Mouse (Mus musculus): ENCODE measurements at regions not wholly inside any gene's neighbourhood (a gene's known extent, or its start where the extent isn't known, plus 50 kb on each side); places are given as distances from the start of the nearest gene placed in this dataset.

GRCm38 (mm10) chr11:65597298-65598076, 190.6 kb downstream of the Map2k4 start:
- no peaks in the 10 kb centered on the region for H3K4me1 ChIP-seq (ENCODE audit: control insufficient read depth, insufficient read depth, low read length)
- H3K27me3 ChIP-seq (replicated peaks; ENCODE audit: control insufficient read depth, insufficient read depth, low read length), result no peaks in the 10 kb centered on the region
- DNase-seq (ENCODE audit: low spot score) (peak; percentile 49), ATAC-seq (ENCODE audit: low read depth) (0 out of 2 replicates have a peak, but pooled peaks have one; percentile 6)
- H3K4me3 ChIP-seq (ENCODE audit: low read depth, low read length), result no peak overlapping the region
- H3K4me2 ChIP-seq (ENCODE audit: low read depth, low read length), result no peak overlapping the region
- 27% methylated on average over 2 of the region's 2 CpGs for WGBS
- no peaks in the 10 kb centered on the region for H3K36me3 ChIP-seq (ENCODE audit: control insufficient read depth, insufficient read depth, low read length)
- no peak overlapping the region for H3K9ac ChIP-seq (ENCODE audit: low read depth, low read length)
- H3K9me3 ChIP-seq (ENCODE audit: control insufficient read depth, low read length), result no peaks in the 10 kb centered on the region
- H3K27ac ChIP-seq (replicated peaks; ENCODE audit: low read depth, low read length), result no peak overlapping the region

- no peaks in the 10 kb centered on the region for H3K9me3 ChIP-seq (ENCODE audit: control insufficient read depth, low read length)
- H3K27ac ChIP-seq (replicated peaks; ENCODE audit: low read depth, low read length), result no peak overlapping the region
- no peaks in the 10 kb centered on the region for H3K27me3 ChIP-seq (replicated peaks; ENCODE audit: control insufficient read depth, insufficient read depth, low read length)
Observed at GRCm38 (mm10) chr11:65588491-65588890, 199.6 kb downstream of the Map2k4 start.

GRCm38 (mm10) chr11:65567831-65568230, 220.3 kb downstream of the Map2k4 start:
- H3K4me3 ChIP-seq (ENCODE audit: low read depth, low read length), result no peak overlapping the region
- DNase-seq (ENCODE audit: low spot score), result no peak
- no peak overlapping the region for H3K9ac ChIP-seq (ENCODE audit: low read depth, low read length)
- WGBS, result 88% methylated on average over 9 of the region's 9 CpGs
- no peaks in the 10 kb centered on the region for H3K4me1 ChIP-seq (ENCODE audit: control insufficient read depth, insufficient read depth, low read length)
- H3K9me3 ChIP-seq (ENCODE audit: control insufficient read depth, low read length), result no peaks in the 10 kb centered on the region
- no peak overlapping the region for H3K27ac ChIP-seq (replicated peaks; ENCODE audit: low read depth, low read length)
- no peak overlapping the region for H3K4me2 ChIP-seq (ENCODE audit: low read depth, low read length)
- no peaks in the 10 kb centered on the region for H3K36me3 ChIP-seq (ENCODE audit: control insufficient read depth, insufficient read depth, low read length)
- no peak for ATAC-seq (ENCODE audit: low read depth)
- H3K27me3 ChIP-seq (replicated peaks; ENCODE audit: control insufficient read depth, insufficient read depth, low read length), result no peaks in the 10 kb centered on the region

More at GRCm38 (mm10) chr11:65588491-65588890, 199.6 kb downstream of the Map2k4 start:
- Histone ChIP-seq H3K4me1 (ENCODE audit: control insufficient read depth, insufficient read depth, low read length) (no peaks in the 10 kb centered on the region), H3K36me3 (ENCODE audit: control insufficient read depth, insufficient read depth, low read length) (no peaks in the 10 kb centered on the region), H3K4me2 (ENCODE audit: low read depth, low read length) (no peak overlapping the region), H3K9ac (ENCODE audit: low read depth, low read length) (no peak overlapping the region), H3K4me3 (ENCODE audit: low read depth, low read length) (no peak overlapping the region)
- DNase-seq (ENCODE audit: low spot score) (peak; percentile 14), ATAC-seq (ENCODE audit: low read depth) (no peak)
- 44% methylated on average over 3 of the region's 3 CpGs for WGBS

GRCm38 (mm10) chr11:65558236-65558635, 229.9 kb downstream of the Map2k4 start:
- Histone ChIP-seq H3K4me1 (ENCODE audit: control insufficient read depth, insufficient read depth, low read length) (no peaks in the 10 kb centered on the region), H3K27me3 (replicated peaks; ENCODE audit: control insufficient read depth, insufficient read depth, low read length) (no peaks in the 10 kb centered on the region), H3K4me2 (ENCODE audit: low read depth, low read length) (no peak overlapping the region), H3K27ac (replicated peaks; ENCODE audit: low read depth, low read length) (0 out of 2 replicates have a peak overlapping the region, but pooled peaks have one; percentile 11), H3K36me3 (ENCODE audit: control insufficient read depth, insufficient read depth, low read length) (no peaks in the 10 kb centered on the region), H3K9me3 (ENCODE audit: control insufficient read depth, low read length) (no peaks in the 10 kb centered on the region), H3K9ac (ENCODE audit: low read depth, low read length) (no peak overlapping the region), H3K4me3 (ENCODE audit: low read depth, low read length) (no peak overlapping the region)
- DNase-seq (ENCODE audit: low spot score) (peak; percentile 85), ATAC-seq (ENCODE audit: low read depth) (no peak)
- WGBS, result 49% methylated on average over 4 of the region's 4 CpGs

GRCm38 (mm10) chr11:65551073-65551472, 237.0 kb downstream of the Map2k4 start:
- 91% methylated on average over 6 of the region's 6 CpGs for WGBS
- Histone ChIP-seq H3K27me3 (replicated peaks; ENCODE audit: control insufficient read depth, insufficient read depth, low read length) (no peaks in the 10 kb centered on the region), H3K36me3 (ENCODE audit: control insufficient read depth, insufficient read depth, low read length) (no peaks in the 10 kb centered on the region), H3K4me1 (ENCODE audit: control insufficient read depth, insufficient read depth, low read length) (no peaks in the 10 kb centered on the region), H3K4me2 (ENCODE audit: low read depth, low read length) (no peak overlapping the region), H3K4me3 (ENCODE audit: low read depth, low read length) (no peak overlapping the region), H3K9ac (ENCODE audit: low read depth, low read length) (no peak overlapping the region), H3K9me3 (ENCODE audit: control insufficient read depth, low read length) (no peaks in the 10 kb centered on the region), H3K27ac (replicated peaks; ENCODE audit: low read depth, low read length) (no peak overlapping the region)
- DNase-seq (ENCODE audit: low spot score) (no peak), ATAC-seq (ENCODE audit: low read depth) (no peak)

- DNase-seq (ENCODE audit: low spot score) (no peak), ATAC-seq (ENCODE audit: low read depth) (no peak)
- H3K4me3 ChIP-seq (ENCODE audit: low read depth, low read length), result no peak overlapping the region
- no peak overlapping the region for H3K4me2 ChIP-seq (ENCODE audit: low read depth, low read length)
- H3K9ac ChIP-seq (ENCODE audit: low read depth, low read length), result no peak overlapping the region
- H3K4me1 ChIP-seq (ENCODE audit: control insufficient read depth, insufficient read depth, low read length), result no peaks in the 10 kb centered on the region
- H3K36me3 ChIP-seq (ENCODE audit: control insufficient read depth, insufficient read depth, low read length), result no peaks in the 10 kb centered on the region
- WGBS, result 89% methylated on average over 5 of the region's 5 CpGs
- no peaks in the 10 kb centered on the region for H3K27me3 ChIP-seq (replicated peaks; ENCODE audit: control insufficient read depth, insufficient read depth, low read length)
- H3K27ac ChIP-seq (replicated peaks; ENCODE audit: low read depth, low read length), result no peak overlapping the region
- H3K9me3 ChIP-seq (ENCODE audit: control insufficient read depth, low read length), result no peaks in the 10 kb centered on the region
Observed at GRCm38 (mm10) chr11:65544281-65544680, 243.8 kb downstream of the Map2k4 start.

- H3K4me3 ChIP-seq (ENCODE audit: low read depth, low read length), result no peak overlapping the region
- H3K27ac ChIP-seq (replicated peaks; ENCODE audit: low read depth, low read length), result no peak overlapping the region
- DNase-seq (ENCODE audit: low spot score), result no peak
- ATAC-seq (ENCODE audit: low read depth), result no peak
- no peak overlapping the region for H3K9ac ChIP-seq (ENCODE audit: low read depth, low read length)
- WGBS, result 82% methylated on average over 3 of the region's 3 CpGs
- no peaks in the 10 kb centered on the region for H3K27me3 ChIP-seq (replicated peaks; ENCODE audit: control insufficient read depth, insufficient read depth, low read length)
- no peaks in the 10 kb centered on the region for H3K4me1 ChIP-seq (ENCODE audit: control insufficient read depth, insufficient read depth, low read length)
- H3K4me2 ChIP-seq (ENCODE audit: low read depth, low read length), result no peak overlapping the region
- no peaks in the 10 kb centered on the region for H3K9me3 ChIP-seq (ENCODE audit: control insufficient read depth, low read length)
- no peaks in the 10 kb centered on the region for H3K36me3 ChIP-seq (ENCODE audit: control insufficient read depth, insufficient read depth, low read length)
Observed at GRCm38 (mm10) chr11:65543581-65543980, 244.5 kb downstream of the Map2k4 start.

GRCm38 (mm10) chr11:65537046-65537630, 251.0 kb downstream of the Map2k4 start:
- 83% methylated on average over 16 of the region's 16 CpGs for WGBS
- no peak overlapping the region for H3K27ac ChIP-seq (replicated peaks; ENCODE audit: low read depth, low read length)
- H3K9ac ChIP-seq (ENCODE audit: low read depth, low read length), result no peak overlapping the region
- H3K4me2 ChIP-seq (ENCODE audit: low read depth, low read length), result no peak overlapping the region
- H3K9me3 ChIP-seq (ENCODE audit: control insufficient read depth, low read length), result no peaks in the 10 kb centered on the region
- H3K4me1 ChIP-seq (ENCODE audit: control insufficient read depth, insufficient read depth, low read length), result no peaks in the 10 kb centered on the region
- no peaks in the 10 kb centered on the region for H3K27me3 ChIP-seq (replicated peaks; ENCODE audit: control insufficient read depth, insufficient read depth, low read length)
- no peak for ATAC-seq (ENCODE audit: low read depth)
- H3K4me3 ChIP-seq (ENCODE audit: low read depth, low read length), result no peak overlapping the region
- no peaks in the 10 kb centered on the region for H3K36me3 ChIP-seq (ENCODE audit: control insufficient read depth, insufficient read depth, low read length)
- DNase-seq (ENCODE audit: low spot score), result no peak

Measured in embryonic facial prominence, embryonic 14.5 days (tissue).